Mouse (Mus musculus) layer of hippocampus, adult 18-20 months (tissue): Measurements from ENCODE around the gene Chaf1b. TPM values are rescaled to one million over a fixed set of nuclear protein-coding genes. Genes with fewer than 3 reads are reported as not detected.
A peak's percentile ranks its signal among the peaks of the same experiment; 100 is the strongest.

Experiments used
- DNase-seq, 2 experiments: peaks; one replicate each; pipeline ENCODE4 v3.0.0; 2022; ENCODE audit warnings: low spot score in 2 of 2
- long read RNA-seq: library from polyadenylated mRNA; stranded (forward); transcript quantifications from one replicate; pipeline ENCODE4 v2.0.0, GENCODE M21; 2021
- total RNA-seq, 2 experiments: library from RNA; stranded (reverse); gene quantifications; 2 replicates each; pipeline ENCODE4 v1.2.3; 2021

Chaf1b gene
- total RNA-seq, result under 1 TPM; 0.64 to 0.89 TPM
- long read RNA-seq, partial matches to known transcripts, result 0 of 2 reads
- long read RNA-seq, other reads (novel, unspliced or antisense), result 0 of 2 reads

GRCm38 (mm10) chr16:93883423-93884085, at the start of gene Chaf1b:
Chaf1b (plus strand) TSS chr16:93883901.
- peak; percentile 87 to 92 for DNase-seq

GRCm38 (mm10) chr16:93834076-93834475, 49.6 kb upstream of the Chaf1b start:
- no peak for DNase-seq

- no peak for DNase-seq
These were observed 44.7 kb upstream of the Chaf1b start for GRCm38 (mm10) chr16:93839049-93839448.

- no peak for DNase-seq
These were observed 33.2 kb upstream of the Chaf1b start for GRCm38 (mm10) chr16:93850527-93850926.

GRCm38 (mm10) chr16:93859967-93860366, 23.7 kb upstream of the Chaf1b start:
- DNase-seq, result no peak

- DNase-seq, result no peak
These were observed 23.0 kb upstream of the Chaf1b start for GRCm38 (mm10) chr16:93860686-93861085.

- DNase-seq, result no peak
These were observed 8.9 kb upstream of the Chaf1b start for GRCm38 (mm10) chr16:93874841-93875240.

GRCm38 (mm10) chr16:93877612-93878380, 5.9 kb upstream of the Chaf1b start:
- no peak for DNase-seq

- DNase-seq, result no peak
These were observed 503 bp downstream of the Chaf1b start for GRCm38 (mm10) chr16:93884086-93884721.

- DNase-seq, result no peak
These were observed 1.0 kb downstream of the Chaf1b start for GRCm38 (mm10) chr16:93884722-93885113.

GRCm38 (mm10) chr16:93888481-93888880, 4.8 kb downstream of the Chaf1b start:
- DNase-seq, result no peak

GRCm38 (mm10) chr16:93890948-93891604, 7.4 kb downstream of the Chaf1b start:
- DNase-seq, result no peak

GRCm38 (mm10) chr16:93893285-93893684, 9.6 kb downstream of the Chaf1b start:
- peak in 1 of 2 experiments; percentile 37 for DNase-seq

GRCm38 (mm10) chr16:93903027-93903426, 19.3 kb downstream of the Chaf1b start:
- DNase-seq, result no peak

- peak; percentile 40 to 81 for DNase-seq
These were observed 22.7 kb downstream of the Chaf1b start for GRCm38 (mm10) chr16:93906156-93907014.

- DNase-seq, result no peak
These were observed 24.1 kb downstream of the Chaf1b start for GRCm38 (mm10) chr16:93907761-93908160.

GRCm38 (mm10) chr16:93908196-93908595, 24.5 kb downstream of the Chaf1b start:
- no peak for DNase-seq

GRCm38 (mm10) chr16:93909936-93910335, 26.2 kb downstream of the Chaf1b start:
- no peak for DNase-seq

- DNase-seq, result no peak
These were observed 27.3 kb downstream of the Chaf1b start for GRCm38 (mm10) chr16:93910735-93911665.
